Mouse (Mus musculus): ENCODE data around the gene Tgif2lx1. TPM values are rescaled to one million over a fixed set of nuclear protein-coding genes. Genes with fewer than 3 reads are reported as not detected.
"Not testable (repeated sequence)": the region's sequence is repeated elsewhere in the genome, so short reads cannot be mapped to it uniquely, and the experiment has no call there.

Gene Tgif2lx1
- polyA plus RNA-seq (2016; fragmentation: Nextera tagmentation; extraction: Ambion mirVana), result not detected in 2 replicates

GRCm38 (mm10) chrX:118480637-118481036 lies at the start of gene Tgif2lx1:
Tgif2lx1 (minus strand) TSS chrX:118480737.
- H3K9me3 ChIP-seq; H3K4me3 ChIP-seq; H3K27me3 ChIP-seq (ENCODE audit: insufficient read depth, poor library complexity, severe bottlenecking); H3K36me3 ChIP-seq; H3K4me1 ChIP-seq; H3K27ac ChIP-seq; DNase-seq (ENCODE audit: low spot score): not testable (repeated sequence)
- no CpG with 5 or more reads among the region's 5 CpGs for WGBS

Other genes starting within 250 kb of the Tgif2lx1 start
- gene Tgif2lx2, start 53.5 kb downstream of the Tgif2lx1 start, polyA plus RNA-seq (2016; fragmentation: Nextera tagmentation; extraction: Ambion mirVana), result not detected in 2 replicates

Data from heart, embryonic 10.5 days (tissue).